In the genomic region with DNA sequence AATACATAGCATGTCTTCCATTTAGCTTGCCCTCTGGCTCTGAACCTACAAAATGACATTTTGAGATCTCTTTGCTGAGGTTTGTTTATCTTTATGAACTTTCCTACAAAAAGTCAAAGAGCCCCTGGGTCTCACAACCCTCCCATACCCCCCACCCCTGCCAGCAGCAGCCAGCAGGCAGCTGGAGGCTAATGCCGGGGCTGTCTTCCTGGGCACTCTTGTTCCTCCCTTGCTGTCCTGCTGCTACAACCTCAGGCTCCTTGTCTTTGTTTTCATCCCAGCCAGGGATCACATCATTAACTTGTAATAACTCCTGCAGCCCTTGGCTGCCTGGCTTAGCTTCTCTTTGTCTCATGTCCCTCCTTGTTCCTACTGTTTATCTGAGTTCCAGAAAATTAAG, we compare ENCODE assay signal across 23 mouse cellular contexts.
"Had no signal": no experiment of that assay in that cellular context is flagged by ENCODE, and none has a peak within 500 bp of the region (broad histone marks: within the 10 kb centered on the region; RNA-seq: fewer than 3 reads in every experiment).

No protein-coding gene starts in this region.

- H3K4me2 ChIP-seq: limb, embryonic 12.5 days; limb, embryonic 15.5 days; liver, embryonic 11.5 days; lung, embryonic 14.5 days; neural tube, embryonic 12.5 days; neural tube, embryonic 15.5 days had no signal

- DNase-seq: kidney, adult 18-20 months; kidney, adult 9 months; kidney, postnatal 10 days; kidney, postnatal 36 days; layer of hippocampus, postnatal 36 days; liver, postnatal 0 days; lung, embryonic 14.5 days; right cerebral cortex, adult 18-20 months; right cerebral cortex, postnatal 14 days; right cerebral cortex, postnatal 4 days; thymus, adult 2 months; thymus, postnatal 14 days; thymus, postnatal 4 days had no signal

- H3K4me1 ChIP-seq: limb, embryonic 15.5 days had no signal

- H3K9ac ChIP-seq: limb, embryonic 12.5 days; limb, embryonic 15.5 days; liver, embryonic 14.5 days; liver, postnatal 0 days; lung, embryonic 14.5 days; neural tube, embryonic 12.5 days; neural tube, embryonic 15.5 days had no signal

- H3K27ac ChIP-seq: left cerebral cortex, adult 2 months; limb, embryonic 12.5 days; limb, embryonic 15.5 days; liver, embryonic 14.5 days; macrophage; neural tube, embryonic 12.5 days; neural tube, embryonic 15.5 days; stomach, postnatal 0 days had no signal

- H3K4me3 ChIP-seq: left cerebral cortex, adult 2 months; limb, embryonic 12.5 days; limb, embryonic 15.5 days; neural tube, embryonic 12.5 days; neural tube, embryonic 15.5 days had no signal

- H3K27me3 ChIP-seq: limb, embryonic 12.5 days; limb, embryonic 15.5 days; neural tube, embryonic 12.5 days; neural tube, embryonic 15.5 days had no signal

- H3K9me3 ChIP-seq: limb, embryonic 12.5 days; limb, embryonic 15.5 days; neural tube, embryonic 12.5 days; neural tube, embryonic 15.5 days had no signal

- ATAC-seq: liver, postnatal 0 days; lung, postnatal 0 days had no signal

- H3K36me3 ChIP-seq: limb, embryonic 12.5 days; limb, embryonic 15.5 days; neural tube, embryonic 12.5 days; neural tube, embryonic 15.5 days had no signal
